ENCODE assay signal across 18 mouse cellular contexts in genomic region chr9:34411699-34412098, GRCm38 (mm10).
DNase-seq lines count a peak whose midpoint lies in the region; ATAC-seq and TF ChIP-seq lines count a peak whose summit lies in the region.
"Had no signal": no experiment of that assay in that cellular context is flagged by ENCODE, and none has a peak within 500 bp of the region (broad histone marks: within the 10 kb centered on the region; RNA-seq: fewer than 3 reads in every experiment).

No protein-coding gene starts in this region.

- H3K36me3 ChIP-seq in midbrain, embryonic 14.5 days (ENCODE audit: control insufficient read depth, insufficient read depth, low read length), result no peaks in the 10 kb centered on the region
- no peaks in the 10 kb centered on the region for H3K36me3 ChIP-seq in stomach, postnatal 0 days (ENCODE audit: control insufficient read depth, insufficient read depth, low read length)
- H3K36me3 ChIP-seq: heart, embryonic 12.5 days; hindbrain, embryonic 10.5 days; kidney, embryonic 15.5 days; liver, embryonic 13.5 days; midbrain, embryonic 10.5 days had no signal

- peak overlapping the region; percentile 15 for H3K27ac ChIP-seq in cortical plate, adult 2 months (ENCODE audit: insufficient read depth, low read length)
- no peak overlapping the region for H3K27ac ChIP-seq in midbrain, embryonic 14.5 days (replicated peaks; ENCODE audit: low read depth, low read length)
- H3K27ac ChIP-seq in stomach, postnatal 0 days (replicated peaks), result no peak overlapping the region
- H3K27ac ChIP-seq: hindbrain, embryonic 10.5 days; kidney, embryonic 15.5 days; liver, embryonic 13.5 days; midbrain, embryonic 10.5 days had no signal

- no peak for TF ChIP-seq EP300 in stomach, postnatal 0 days (optimal IDR thresholded peaks at IDR 0.05)

- no peak overlapping the region for H3K4me3 ChIP-seq in cortical plate, adult 2 months (ENCODE audit: insufficient read depth, low read length)
- no peak overlapping the region for H3K4me3 ChIP-seq in midbrain, embryonic 14.5 days (replicated peaks; ENCODE audit: low read depth, low read length)
- H3K4me3 ChIP-seq in stomach, postnatal 0 days (ENCODE audit: low read depth, low read length), result no peak overlapping the region
- H3K4me3 ChIP-seq: heart, embryonic 12.5 days; hindbrain, embryonic 10.5 days; kidney, embryonic 15.5 days; liver, embryonic 13.5 days; midbrain, embryonic 10.5 days; myocyte had no signal

- H3K9me3 ChIP-seq in midbrain, embryonic 14.5 days (ENCODE audit: control insufficient read depth, low read length), result no peaks in the 10 kb centered on the region
- no peaks in the 10 kb centered on the region for H3K9me3 ChIP-seq in stomach, postnatal 0 days (ENCODE audit: control insufficient read depth, low read length)
- H3K9me3 ChIP-seq: heart, embryonic 12.5 days; hindbrain, embryonic 10.5 days; kidney, embryonic 15.5 days; liver, embryonic 13.5 days; midbrain, embryonic 10.5 days had no signal

- DNase-seq in layer of hippocampus, adult 11-12 months (ENCODE audit: low spot score), result peak; percentile 56
- DNase-seq in layer of hippocampus, adult 9-10 months (ENCODE audit: low spot score), result no peak
- peak; percentile 54 to 76 for DNase-seq in frontal cortex, postnatal 36 days (ENCODE audit: low spot score in 2 of 2)
- peak; percentile 66 to 67 for DNase-seq in left cerebral cortex, postnatal 36 days (ENCODE audit: low spot score in 2 of 2)
- DNase-seq in midbrain, embryonic 14.5 days, result no peak
- no peak for DNase-seq in T-cell, adult 2 months (ENCODE audit: low spot score)
- DNase-seq in stomach, postnatal 0 days (ENCODE audit: low spot score), result no peak
- DNase-seq: adrenal gland, adult 8-10 months; B cell, adult 2 months; cerebellum, postnatal 14 days; liver, embryonic 13.5 days; lung, postnatal 14 days had no signal

- TF ChIP-seq CTCF in cortical plate, adult 2 months (IDR thresholded peaks at IDR 0.05; ENCODE audit: extremely low read depth, insufficient read depth, low read length), result no peak
- TF ChIP-seq CTCF in stomach, postnatal 0 days (IDR thresholded peaks at IDR 0.05; ENCODE audit: low read depth), result no peak

- intact Hi-C loops in left cerebral cortex, postnatal 36 days (cut with DNase I), result no loop called here

- ATAC-seq in midbrain, embryonic 14.5 days (ENCODE audit: low FRiP score, low TSS enrichment), result no peak
- ATAC-seq in stomach, postnatal 0 days (ENCODE audit: low FRiP score, low TSS enrichment), result no peak

- TF ChIP-seq POLR2A in cortical plate, adult 2 months (IDR thresholded peaks at IDR 0.05; ENCODE audit: extremely low read depth, insufficient read depth, low read length), result no peak

- 92% methylated on average over 4 of the region's 4 CpGs for WGBS in midbrain, embryonic 14.5 days
- 76% methylated on average over 4 of the region's 4 CpGs for WGBS in stomach, postnatal 0 days

- H3K27me3 ChIP-seq in midbrain, embryonic 14.5 days (ENCODE audit: control insufficient read depth, insufficient read depth, low read length), result no peaks in the 10 kb centered on the region
- H3K27me3 ChIP-seq in stomach, postnatal 0 days (ENCODE audit: control insufficient read depth, insufficient read depth, low read length), result no peaks in the 10 kb centered on the region
- H3K27me3 ChIP-seq: kidney, embryonic 15.5 days; liver, embryonic 13.5 days had no signal

- H3K9ac ChIP-seq in midbrain, embryonic 14.5 days (replicated peaks; ENCODE audit: low read length), result no peak overlapping the region
- H3K9ac ChIP-seq in stomach, postnatal 0 days (ENCODE audit: low read length), result no peak overlapping the region
- H3K9ac ChIP-seq: heart, embryonic 12.5 days; kidney, embryonic 15.5 days; liver, embryonic 13.5 days had no signal

- no peak overlapping the region for H3K4me2 ChIP-seq in midbrain, embryonic 14.5 days (ENCODE audit: low read length)
- no peak overlapping the region for H3K4me2 ChIP-seq in stomach, postnatal 0 days (replicated peaks; ENCODE audit: low read depth)
- H3K4me2 ChIP-seq: heart, embryonic 12.5 days; kidney, embryonic 15.5 days; liver, embryonic 13.5 days had no signal

- H3K4me1 ChIP-seq in cortical plate, adult 2 months (ENCODE audit: control insufficient read depth, insufficient read depth, low read length), result peaks cover 10% of the 10 kb centered on the region; the same call in 1 of the 2 replicates
- 0 out of 2 replicates have a peak, but pooled peaks cover 6% of the 10 kb centered on the region for H3K4me1 ChIP-seq in midbrain, embryonic 14.5 days (ENCODE audit: control insufficient read depth, insufficient read depth, low read length)
- H3K4me1 ChIP-seq in stomach, postnatal 0 days (replicated peaks; ENCODE audit: control insufficient read depth, insufficient read depth), result no peaks in the 10 kb centered on the region
- H3K4me1 ChIP-seq: heart, embryonic 12.5 days; kidney, embryonic 15.5 days; liver, embryonic 13.5 days had no signal

Comparison
In these comparisons a context has a peak if more than half of its experiments do, and no peak if none do; other contexts are left out.
1. DNase-seq: peak in layer of hippocampus, adult 11-12 months (single experiment), frontal cortex, postnatal 36 days (2 of 2) and left cerebral cortex, postnatal 36 days (2 of 2); none in layer of hippocampus, adult 9-10 months (single experiment), midbrain, embryonic 14.5 days (single experiment), T-cell, adult 2 months (single experiment) and stomach, postnatal 0 days (single experiment).